Mouse (Mus musculus) neural tube, embryonic 11.5 days (tissue): Measurements from ENCODE around the gene Rbpms2. TPM values are rescaled to one million over a fixed set of nuclear protein-coding genes. Genes with fewer than 3 reads are reported as not detected.

Experiments
- ATAC-seq: fragments of 200-750 bp; cut with Nextera tagmentation; 2 replicates; pipeline ENCODE4 v1.8.0; 2017; ENCODE audit warnings: moderate number of reproducible peaks, mild to moderate bottlenecking, moderate TSS enrichment, moderate library complexity; ENCODE audit not compliant: insufficient read depth, low FRiP score, low TSS enrichment
- DNase-seq: peaks from one replicate; pipeline ENCODE4 v3.0.0-alpha.2; 2015; ENCODE audit warnings: low spot score
- H3K27ac ChIP-seq: fragments of 300-500 bp; sonication (generic); 2 replicates; pipeline ENCODE4 v1.5.1; 2014; ENCODE audit warnings: low read depth, mild to moderate bottlenecking, low read length
- H3K27me3 ChIP-seq: fragments of 300-500 bp; sonication (generic); 2 replicates; pipeline ENCODE4 v1.6.1; 2014; ENCODE audit warnings: mild to moderate bottlenecking, low read length, mixed read lengths; ENCODE audit not compliant: control insufficient read depth, insufficient read depth
- H3K36me3 ChIP-seq: fragments of 300-500 bp; sonication (generic); 2 replicates; pipeline ENCODE4 v1.6.1; 2014; ENCODE audit warnings: mild to moderate bottlenecking, low read length, moderate library complexity, mixed read lengths; ENCODE audit not compliant: control insufficient read depth, insufficient read depth
- H3K4me1 ChIP-seq: fragments of 300-500 bp; sonication (generic); 2 replicates; pipeline ENCODE4 v1.6.1; 2014; ENCODE audit warnings: low read length, mixed read lengths; ENCODE audit not compliant: control insufficient read depth, insufficient read depth
- H3K4me2 ChIP-seq: fragments of 300-500 bp; sonication (generic); 2 replicates; pipeline ENCODE4 v1.6.1; 2014; ENCODE audit warnings: low read depth, mild to moderate bottlenecking, moderate library complexity
- H3K4me3 ChIP-seq: fragments of 300-500 bp; sonication (generic); 2 replicates; pipeline ENCODE4 v1.5.1; 2014; ENCODE audit warnings: low read depth, low read length
- H3K9ac ChIP-seq: fragments of 300-500 bp; sonication (generic); 2 replicates; pipeline ENCODE4 v1.6.1; 2014; ENCODE audit warnings: mild to moderate bottlenecking, low read length
- H3K9me3 ChIP-seq: fragments of 300-500 bp; sonication (generic); 2 replicates; pipeline ENCODE4 v1.6.1; 2016; ENCODE audit warnings: low read length; ENCODE audit not compliant: control insufficient read depth
- WGBS: fragments of 180-500 bp; shearing (Covaris S2); extraction: QIAGEN DNeasy Blood & Tissue Kit; methylation state at CpG from one replicate; pipeline ENCODE4 v1.1.7; 2014; 5-methylcytosine and 5-hydroxymethylcytosine counted together
- polyA plus RNA-seq: library from polyadenylated mRNA; unstranded; fragments of >200 nt; fragmentation: Nextera tagmentation; extraction: Ambion mirVana; gene quantifications from 2 replicates; pipeline ENCODE4 v1.2.1, GENCODE M21; 2014

Gene Rbpms2
- polyA plus RNA-seq, 1 experiment from 2014 or later, result 20.7 TPM

DNA sequence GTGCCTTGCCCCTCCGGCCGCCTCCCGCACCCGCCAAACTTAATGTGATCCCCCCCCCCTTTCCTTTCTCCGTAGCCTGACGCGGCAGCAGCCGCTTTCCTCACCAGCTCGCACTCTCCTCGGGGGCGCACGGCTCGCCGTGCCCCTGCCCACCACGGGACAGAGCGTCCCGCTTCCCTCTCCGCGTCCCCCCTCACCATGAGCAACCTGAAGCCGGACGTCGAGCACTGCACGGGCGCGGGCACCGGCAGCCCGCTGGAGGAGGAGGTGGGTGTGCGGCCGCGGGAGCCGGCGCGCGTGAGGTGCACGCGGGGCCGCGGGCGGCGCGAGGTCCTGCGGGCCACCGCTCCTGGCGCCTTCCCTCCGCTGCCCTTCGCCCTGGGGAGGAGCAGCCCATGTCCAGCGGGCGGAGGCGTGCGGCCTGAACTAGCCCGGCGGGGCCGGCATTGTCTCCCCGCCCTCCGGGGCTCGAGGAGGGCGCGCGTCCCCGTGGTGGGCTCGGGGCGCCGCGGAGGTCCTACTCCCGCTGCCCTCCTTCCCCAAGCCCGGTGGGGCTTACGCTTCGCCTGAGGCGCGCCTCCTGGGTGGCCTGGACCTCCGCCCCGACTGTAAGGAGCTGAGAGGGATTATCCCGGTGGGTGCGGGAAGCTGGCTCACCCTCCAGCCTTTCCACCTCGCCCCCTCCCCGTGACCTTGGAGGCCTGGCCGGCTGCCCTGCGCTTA, 1.3 kb downstream of the Rbpms2 start:
- H3K4me1 ChIP-seq, result peaks cover 13% of the 10 kb centered on the region
- WGBS, result under 1% methylated on average over 60 of the region's 78 CpGs
- H3K27me3 ChIP-seq, result peaks cover 21% of the 10 kb centered on the region
- H3K27ac ChIP-seq, result no peak overlapping the region
- ATAC-seq (peak; percentile 61), DNase-seq (peak; percentile 67)
- H3K9me3 ChIP-seq, result no peaks in the 10 kb centered on the region
- no peaks in the 10 kb centered on the region for H3K36me3 ChIP-seq
- peak overlapping the region; percentile 63 for H3K9ac ChIP-seq
- peak overlapping the region; percentile 84 for H3K4me2 ChIP-seq
- H3K4me3 ChIP-seq, result peak overlapping the region; percentile 53

DNA sequence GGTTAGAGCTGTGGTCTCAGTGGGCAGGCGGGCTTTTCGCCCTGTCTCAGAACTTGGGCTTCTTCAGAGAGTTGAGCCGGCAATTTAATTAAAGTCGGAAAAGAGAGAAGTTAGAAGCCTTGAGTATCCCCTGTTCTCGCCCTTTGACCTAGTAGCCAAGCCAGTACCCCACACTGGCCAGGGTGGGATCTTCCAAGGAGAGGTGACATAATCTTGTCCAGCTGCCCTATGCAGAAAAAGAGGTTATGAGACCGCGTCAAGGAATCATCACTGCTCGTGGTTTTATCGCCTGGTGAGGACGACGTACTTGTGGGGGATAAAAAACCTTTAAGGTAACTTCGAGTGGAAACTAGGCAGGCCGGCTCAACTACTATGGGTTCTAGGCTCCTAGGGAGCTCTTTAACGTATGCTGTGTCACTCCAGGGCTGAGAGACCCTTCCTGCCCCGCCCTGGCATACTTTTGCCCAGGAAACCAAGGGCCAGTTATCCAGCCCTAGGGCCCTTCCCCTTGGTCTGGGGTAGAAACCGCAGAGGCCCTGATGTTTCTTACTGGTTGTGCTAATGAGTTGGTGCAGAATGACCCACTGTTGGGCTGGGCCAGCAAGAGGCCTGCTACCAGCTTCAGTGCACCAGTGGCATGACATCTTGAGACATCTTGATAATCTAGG, 2.0 kb downstream of the Rbpms2 start:
- ATAC-seq, result no peak
- Histone ChIP-seq H3K9me3 (no peaks in the 10 kb centered on the region), H3K27me3 (peaks cover 21% of the 10 kb centered on the region), H3K9ac (peak overlapping the region; percentile 63), H3K4me2 (peak overlapping the region; percentile 84), H3K4me1 (peaks cover 13% of the 10 kb centered on the region), H3K4me3 (peak overlapping the region; percentile 53), H3K36me3 (no peaks in the 10 kb centered on the region), H3K27ac (no peak overlapping the region)
- DNase-seq, result no peak
- 10% methylated on average over 16 of the region's 16 CpGs for WGBS

DNA sequence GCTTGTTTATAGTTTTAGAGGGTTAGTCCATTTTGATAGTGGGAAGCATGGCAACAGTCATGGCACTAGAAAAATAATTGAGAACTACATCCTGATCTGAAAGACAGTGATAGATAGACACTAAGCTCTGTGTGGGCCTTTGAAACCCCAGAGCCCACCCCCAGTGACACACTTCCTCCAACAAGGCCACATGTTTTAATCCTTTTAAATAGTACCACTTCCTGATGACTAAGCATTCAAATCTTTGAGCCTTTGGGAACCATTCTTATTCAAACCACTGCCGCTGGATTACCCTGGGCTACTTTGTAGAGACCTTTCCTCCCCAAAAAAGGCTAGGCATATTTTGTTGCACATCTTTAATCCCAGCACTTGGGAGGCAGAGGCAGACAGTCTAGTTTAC, 6.3 kb downstream of the Rbpms2 start:
- Histone ChIP-seq H3K4me2 (no peak overlapping the region), H3K27me3 (peaks cover 11% of the 10 kb centered on the region), H3K9me3 (no peaks in the 10 kb centered on the region), H3K4me3 (no peak overlapping the region), H3K9ac (no peak overlapping the region), H3K36me3 (no peaks in the 10 kb centered on the region), H3K4me1 (peaks cover 7% of the 10 kb centered on the region), H3K27ac (no peak overlapping the region)
- ATAC-seq (no peak), DNase-seq (no peak)
- WGBS, result 81% methylated on average over 1 of the region's 1 CpGs

DNA sequence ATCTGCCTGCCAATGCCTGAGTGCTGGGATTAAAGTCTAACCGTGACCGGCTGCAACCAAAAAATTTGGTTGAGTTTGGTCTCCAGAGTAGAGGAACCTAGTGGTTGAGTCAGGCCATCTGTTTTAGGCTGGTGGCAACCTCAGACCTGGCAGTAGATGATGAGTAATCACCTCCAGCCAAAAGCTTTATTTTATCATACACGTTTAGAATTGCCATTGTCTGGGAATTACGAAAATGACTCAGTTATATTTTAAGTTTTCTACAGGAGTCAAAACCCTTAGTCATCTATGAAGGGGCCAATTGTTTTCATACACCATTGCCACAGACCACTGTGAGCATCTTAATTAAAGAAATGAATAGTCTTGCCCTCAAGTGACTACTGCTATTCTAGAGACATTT, 7.5 kb downstream of the Rbpms2 start:
- Histone ChIP-seq H3K9me3 (no peaks in the 10 kb centered on the region), H3K36me3 (no peaks in the 10 kb centered on the region), H3K9ac (no peak overlapping the region), H3K4me2 (no peak overlapping the region), H3K27me3 (peaks cover under 1% of the 10 kb centered on the region; the same call in 1 of the 2 replicates), H3K27ac (no peak overlapping the region), H3K4me1 (peaks cover 6% of the 10 kb centered on the region; the same call in 1 of the 2 replicates), H3K4me3 (no peak overlapping the region)
- ATAC-seq, result no peak
- no peak for DNase-seq
- WGBS, result 88% methylated on average over 4 of the region's 4 CpGs

DNA sequence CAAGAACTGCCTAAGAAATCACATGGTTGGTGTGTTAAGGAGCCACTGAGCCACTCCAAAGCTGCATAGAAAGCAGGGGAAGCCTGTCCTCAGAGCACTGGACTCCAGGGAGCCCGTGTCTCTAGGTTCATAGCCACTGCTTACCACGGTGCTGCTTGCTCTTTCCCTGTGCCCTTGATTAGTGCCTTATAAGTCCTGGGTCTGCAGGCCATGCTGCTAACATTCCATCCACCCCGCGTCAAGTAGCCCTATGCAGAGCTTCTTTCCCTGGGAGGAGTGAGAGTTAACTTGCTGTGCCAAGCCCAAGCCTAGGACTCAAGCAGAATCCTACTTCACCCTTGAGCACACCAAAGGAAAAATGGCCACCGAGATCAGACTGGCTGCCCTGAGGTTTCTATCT, 9.6 kb downstream of the Rbpms2 start:
- peaks cover 6% of the 10 kb centered on the region; the same call in 1 of the 2 replicates for H3K4me1 ChIP-seq
- H3K27ac ChIP-seq, result no peak overlapping the region
- no peaks in the 10 kb centered on the region for H3K36me3 ChIP-seq
- H3K4me2 ChIP-seq, result no peak overlapping the region
- ATAC-seq, result no peak
- no peaks in the 10 kb centered on the region for H3K27me3 ChIP-seq
- H3K4me3 ChIP-seq, result no peak overlapping the region
- 55% methylated on average over 5 of the region's 5 CpGs for WGBS
- H3K9me3 ChIP-seq, result no peaks in the 10 kb centered on the region
- H3K9ac ChIP-seq, result no peak overlapping the region
- DNase-seq, result no peak

DNA sequence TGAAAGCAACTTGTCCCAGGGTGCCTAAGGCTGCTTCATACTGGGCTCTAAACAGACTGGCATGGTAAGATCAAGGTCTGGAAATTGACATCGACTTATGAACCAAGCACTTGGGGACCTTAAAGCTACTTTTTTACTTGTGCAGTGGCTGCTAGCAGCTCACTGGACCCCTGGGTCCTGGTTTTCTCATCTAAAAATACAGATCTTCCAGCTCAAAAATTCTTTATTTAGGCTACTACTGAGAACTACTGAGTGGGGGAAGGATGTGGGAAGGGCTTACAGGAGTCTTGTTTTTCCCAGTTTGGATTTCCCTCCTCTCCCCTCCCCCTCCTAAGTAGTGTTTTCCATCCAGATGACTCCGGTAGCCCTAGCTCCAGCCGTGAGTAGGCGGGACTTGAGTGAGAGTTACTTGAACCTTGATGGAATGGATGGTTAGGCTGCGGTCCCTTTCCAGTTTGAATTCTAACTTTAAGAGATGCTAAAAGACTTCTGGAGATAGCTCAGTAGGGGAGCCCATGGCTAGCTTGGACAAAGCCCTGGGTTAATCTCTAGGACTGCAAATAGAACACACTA, 11.5 kb downstream of the Rbpms2 start:
- WGBS, result 6% methylated on average over 5 of the region's 5 CpGs
- H3K9me3 ChIP-seq, result no peaks in the 10 kb centered on the region
- H3K4me2 ChIP-seq, result no peak overlapping the region
- DNase-seq (peak; percentile 44), ATAC-seq (no peak)
- H3K27me3 ChIP-seq, result no peaks in the 10 kb centered on the region
- H3K4me1 ChIP-seq, result peaks cover 6% of the 10 kb centered on the region; the same call in 1 of the 2 replicates
- H3K4me3 ChIP-seq, result no peak overlapping the region
- no peak overlapping the region for H3K27ac ChIP-seq
- no peaks in the 10 kb centered on the region for H3K36me3 ChIP-seq
- H3K9ac ChIP-seq, result no peak overlapping the region

DNA sequence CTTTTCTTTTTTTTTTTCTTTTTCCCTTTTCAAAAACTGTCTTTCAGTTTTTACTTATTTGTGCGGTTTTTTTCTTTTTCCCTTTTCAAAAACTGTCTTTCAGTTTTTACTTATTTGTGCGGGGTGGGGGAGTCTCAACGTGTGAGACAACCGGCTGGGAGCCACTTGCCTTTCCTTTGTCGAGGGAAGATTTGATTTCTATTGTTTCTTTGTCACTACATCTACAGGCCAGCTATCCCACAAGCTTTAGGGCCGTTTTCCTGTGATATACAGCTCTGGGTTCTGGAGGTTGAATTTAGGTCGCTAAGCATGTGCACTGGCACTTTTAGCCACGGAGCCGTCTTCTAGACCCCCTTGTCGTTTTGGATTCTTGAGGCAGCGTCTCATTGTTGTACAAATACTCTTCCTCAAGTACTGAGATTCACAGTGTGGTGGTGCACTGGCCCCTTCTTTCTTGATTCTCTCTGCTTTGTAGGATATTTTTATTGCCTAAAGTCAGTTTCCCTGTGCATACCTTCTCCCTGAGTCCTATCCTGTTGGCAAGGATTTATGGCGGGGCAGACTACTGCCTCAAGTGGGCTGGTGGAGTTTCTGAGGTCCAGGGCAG, 12.1 kb downstream of the Rbpms2 start:
- no peaks in the 10 kb centered on the region for H3K36me3 ChIP-seq
- peak overlapping the region; percentile 20 for H3K4me2 ChIP-seq
- no peak overlapping the region; the same call in 1 of the 2 replicates for H3K4me3 ChIP-seq
- WGBS, result 9% methylated on average over 12 of the region's 12 CpGs
- H3K9ac ChIP-seq, result peak overlapping the region; percentile 22; the same call in 1 of the 2 replicates
- no peak overlapping the region for H3K27ac ChIP-seq
- ATAC-seq (no peak), DNase-seq (no peak)
- H3K9me3 ChIP-seq, result no peaks in the 10 kb centered on the region
- peaks cover 6% of the 10 kb centered on the region; the same call in 1 of the 2 replicates for H3K4me1 ChIP-seq
- H3K27me3 ChIP-seq, result no peaks in the 10 kb centered on the region

DNA sequence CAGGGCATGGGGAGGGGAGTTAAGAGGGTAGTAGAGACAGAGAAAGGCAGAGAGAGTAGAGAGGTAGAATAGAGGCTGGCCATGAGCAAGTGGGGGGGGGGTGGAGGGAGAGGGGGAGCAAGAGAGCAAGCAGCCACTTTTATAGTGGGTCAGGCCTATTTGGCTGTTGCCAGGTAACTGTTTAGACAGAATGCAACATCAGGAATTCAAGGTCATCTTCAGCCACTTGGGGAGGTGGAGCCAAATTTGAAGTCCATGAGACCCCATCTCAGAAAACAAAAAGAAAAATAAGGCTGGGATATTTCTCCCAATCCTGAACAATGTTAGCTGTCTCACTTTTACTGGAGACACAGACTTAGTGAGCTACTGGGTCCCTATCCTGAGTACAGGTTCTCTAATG, 13.1 kb downstream of the Rbpms2 start:
- Histone ChIP-seq H3K27ac (no peak overlapping the region), H3K4me3 (no peak overlapping the region), H3K9me3 (no peaks in the 10 kb centered on the region), H3K4me2 (no peak overlapping the region), H3K27me3 (no peaks in the 10 kb centered on the region), H3K9ac (no peak overlapping the region), H3K4me1 (peaks cover 6% of the 10 kb centered on the region; the same call in 1 of the 2 replicates), H3K36me3 (no peaks in the 10 kb centered on the region)
- DNase-seq (no peak), ATAC-seq (no peak)
